Mouse (Mus musculus) G1E (cell line): ENCODE measurements around the gene Cdk6.

Source experiments
- CTCF ChIP-seq: IDR thresholded peaks from 2 replicates; pipeline ENCODE4 v1.5.1; 2012; ENCODE audit warnings: low read depth, low read length, inconsistent platforms, mixed read lengths
- GATA1 ChIP-seq: IDR thresholded peaks from 2 replicates; pipeline ENCODE4 v1.6.1; 2012; ENCODE audit warnings: borderline replicate concordance, low read length, inconsistent platforms, mixed read lengths
- TAL1 ChIP-seq: conservative IDR thresholded peaks from 2 replicates; pipeline ENCODE4 v1.6.1; 2012; ENCODE audit warnings: low read depth, low read length, inconsistent platforms, mixed read lengths

- TF ChIP-seq CTCF (no peak), TAL1 (no peak), GATA1 (no peak)
Measured at GRCm38 (mm10) chr5:3461401-3461800, 120.1 kb downstream of the Cdk6 start.
